Mouse (Mus musculus): ENCODE data around the gene Bmp8a. TPM values are rescaled to one million over a fixed set of nuclear protein-coding genes. Genes with fewer than 3 reads are reported as not detected.

The Bmp8a gene
- polyA plus RNA-seq, 1 experiment from 2014 or later, result not detected

Other genes with a start within 250 kb of the Bmp8a start
- 0.80 and 1.1 TPM in 2 replicates for gene Bmp8b, start 238.1 kb downstream of the Bmp8a start, polyA plus RNA-seq (2014; fragmentation: Nextera tagmentation; extraction: Ambion mirVana)
- gene Oxct2b, start 227.0 kb downstream of the Bmp8a start, polyA plus RNA-seq (2014; fragmentation: Nextera tagmentation; extraction: Ambion mirVana), result not detected in 2 replicates
- gene Ppie, start 203.3 kb downstream of the Bmp8a start, polyA plus RNA-seq (2014; fragmentation: Nextera tagmentation; extraction: Ambion mirVana), result 104 and 109 TPM in 2 replicates
- 5.5 and 6.1 TPM in 2 replicates for gene Hpcal4, start 160.0 kb downstream of the Bmp8a start, polyA plus RNA-seq (2014; fragmentation: Nextera tagmentation; extraction: Ambion mirVana)
- gene Nt5c1a, start 141.7 kb downstream of the Bmp8a start, polyA plus RNA-seq (2014; fragmentation: Nextera tagmentation; extraction: Ambion mirVana), result not detected in 2 replicates
- gene Heyl, start 109.7 kb downstream of the Bmp8a start, polyA plus RNA-seq (2014; fragmentation: Nextera tagmentation; extraction: Ambion mirVana), result 20.6 and 21.2 TPM in 2 replicates
- gene Pabpc4, start 80.9 kb downstream of the Bmp8a start, polyA plus RNA-seq (2014; fragmentation: Nextera tagmentation; extraction: Ambion mirVana), result 56.2 and 57.2 TPM in 2 replicates
- gene Oxct2a, start 19.6 kb downstream of the Bmp8a start, polyA plus RNA-seq (2014; fragmentation: Nextera tagmentation; extraction: Ambion mirVana), result not detected in 2 replicates

All from stomach, embryonic 14.5 days (tissue).